Mouse (Mus musculus) heart, adult 11 months (tissue): ENCODE measurements around the gene Trip11.

ENCODE experiments used
- DNase-seq: peaks from one replicate; pipeline ENCODE4 v3.0.0; 2022

Trip11 gene

DNA sequence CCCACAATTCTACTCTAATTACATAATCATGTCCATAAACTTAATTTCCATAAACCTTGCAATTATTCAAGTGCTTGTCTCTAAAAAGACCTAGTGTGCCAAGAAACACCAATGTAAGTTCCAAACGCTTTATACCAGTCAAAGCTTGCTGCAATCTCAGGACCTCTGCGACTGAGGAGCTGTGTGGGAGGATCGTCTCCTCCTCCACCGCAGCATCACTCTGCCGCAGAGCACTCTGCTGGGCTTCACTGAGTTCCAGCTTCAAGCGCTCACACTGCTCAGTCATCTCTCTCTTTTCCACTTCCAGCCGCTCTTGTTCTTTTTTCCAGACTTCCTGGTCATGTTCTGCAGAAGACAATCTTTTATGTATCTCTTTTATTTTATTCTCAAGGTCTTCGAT, 19.8 kb downstream of the Trip11 start:
- peak; percentile 33 for DNase-seq

DNA sequence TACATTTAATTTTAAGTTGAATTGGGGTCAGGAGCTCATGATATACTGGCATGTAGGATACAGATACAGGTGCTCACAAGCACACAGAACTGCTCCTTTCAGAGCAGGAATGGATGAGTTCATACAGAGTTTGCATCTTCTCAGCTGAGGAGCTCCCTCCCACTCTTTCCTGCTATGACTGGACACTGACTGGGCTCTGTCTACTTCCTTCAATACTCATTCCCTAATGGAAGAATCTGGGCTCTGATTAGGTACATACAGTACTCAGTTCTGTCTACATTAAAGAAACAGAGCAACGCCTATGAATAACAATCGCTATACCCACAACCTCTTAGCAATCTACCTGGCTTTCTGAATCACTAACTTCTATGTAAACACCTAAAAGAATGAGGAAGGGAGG, 20.2 kb downstream of the Trip11 start:
- DNase-seq: no peak

DNA sequence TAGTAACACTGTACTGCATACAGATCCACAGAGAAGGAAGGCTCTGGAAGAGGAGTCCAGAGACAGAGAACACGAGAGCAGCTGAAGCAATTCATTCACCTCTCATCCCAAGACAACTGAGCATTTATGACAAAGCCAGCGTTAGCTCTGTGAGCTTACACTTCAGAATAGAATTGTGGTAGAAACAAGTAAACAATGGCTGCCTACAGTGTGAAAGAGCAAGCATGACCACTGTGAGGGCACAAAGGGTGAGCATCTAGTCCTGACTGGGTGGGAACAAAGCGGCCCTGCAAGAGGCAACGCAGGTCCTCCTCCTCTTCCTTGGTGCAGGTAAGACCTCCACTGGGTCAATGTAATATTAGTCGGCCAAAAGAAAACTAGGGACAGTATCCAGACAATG, 22.0 kb downstream of the Trip11 start:
- peak; percentile 61 for DNase-seq

DNA sequence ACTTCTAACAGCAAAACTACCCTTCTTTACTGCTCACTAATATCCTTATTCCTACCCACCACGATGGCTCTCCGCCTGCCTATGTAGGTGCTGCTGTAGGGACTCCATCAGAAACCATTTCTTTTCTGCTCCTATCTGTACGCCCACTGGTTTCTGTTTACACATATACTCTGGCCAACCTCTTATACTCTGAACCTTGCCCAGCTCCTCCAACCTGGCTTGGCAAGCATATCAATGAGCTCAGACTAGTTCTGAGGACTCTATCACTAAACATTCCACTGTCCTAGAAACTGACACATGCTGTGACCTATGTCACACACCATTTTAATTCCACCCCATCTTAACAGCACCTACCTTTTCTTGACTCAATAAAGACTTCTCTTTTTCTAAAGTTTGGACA, 23.7 kb downstream of the Trip11 start:
- peak; percentile 88 for DNase-seq

DNA sequence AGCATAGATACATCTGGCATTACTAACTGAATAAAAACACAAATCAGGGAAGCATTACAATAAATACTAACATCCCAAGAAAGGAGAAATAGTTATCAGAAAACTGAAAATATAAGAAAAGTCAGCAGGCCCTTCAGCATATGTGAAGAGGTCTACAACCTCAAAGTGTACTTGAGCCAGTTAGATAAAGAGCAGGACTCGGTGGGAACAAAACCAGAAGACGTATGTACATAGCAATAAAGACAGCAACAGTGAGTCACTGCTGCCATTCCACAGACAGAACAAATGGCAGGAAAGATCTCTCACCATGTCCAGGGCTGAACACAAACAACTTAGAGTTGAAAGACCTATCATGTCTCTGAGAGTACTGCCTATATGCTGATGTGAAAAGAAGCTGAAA, 24.8 kb downstream of the Trip11 start:
- DNase-seq: no peak

DNA sequence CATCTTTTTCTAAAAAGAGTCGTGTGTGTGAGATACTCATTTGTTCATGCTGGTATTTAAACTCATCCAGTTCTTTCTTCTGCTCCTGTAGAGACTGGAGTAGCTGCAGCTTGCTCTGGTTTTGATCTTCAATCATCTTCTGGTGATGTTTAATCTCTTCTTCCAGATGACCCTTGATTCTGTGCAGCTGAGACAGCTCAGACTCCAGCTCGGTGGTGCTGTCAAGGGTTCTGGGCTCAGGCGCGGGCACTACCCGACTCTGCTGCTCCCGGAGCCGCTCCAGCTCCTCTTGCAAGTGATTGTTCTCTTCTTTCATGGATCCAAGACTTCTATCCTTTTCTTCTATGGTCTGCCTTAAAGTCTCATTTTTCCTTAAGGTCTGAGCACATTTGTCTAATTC, 28.1 kb downstream of the Trip11 start:
- DNase-seq: peak; percentile 63

DNA sequence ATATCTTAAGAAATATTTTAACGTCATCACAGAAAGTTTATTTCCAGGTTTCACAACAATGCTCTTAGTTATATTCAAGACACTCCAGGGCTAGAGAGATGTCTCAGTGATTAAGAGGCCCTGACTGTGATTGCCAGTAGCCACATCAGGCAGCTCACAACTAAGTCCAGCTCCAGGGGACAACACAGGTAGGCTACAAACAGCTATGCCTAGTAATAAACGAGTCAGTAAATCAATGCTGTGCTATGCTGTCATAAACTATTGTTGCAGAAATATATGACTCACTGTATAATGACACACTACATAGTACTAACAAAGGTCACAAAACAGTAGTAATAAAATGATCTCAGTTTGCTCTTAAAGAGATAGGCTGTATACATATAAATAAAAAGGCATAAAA, 36.7 kb downstream of the Trip11 start:
- DNase-seq: no peak

DNA sequence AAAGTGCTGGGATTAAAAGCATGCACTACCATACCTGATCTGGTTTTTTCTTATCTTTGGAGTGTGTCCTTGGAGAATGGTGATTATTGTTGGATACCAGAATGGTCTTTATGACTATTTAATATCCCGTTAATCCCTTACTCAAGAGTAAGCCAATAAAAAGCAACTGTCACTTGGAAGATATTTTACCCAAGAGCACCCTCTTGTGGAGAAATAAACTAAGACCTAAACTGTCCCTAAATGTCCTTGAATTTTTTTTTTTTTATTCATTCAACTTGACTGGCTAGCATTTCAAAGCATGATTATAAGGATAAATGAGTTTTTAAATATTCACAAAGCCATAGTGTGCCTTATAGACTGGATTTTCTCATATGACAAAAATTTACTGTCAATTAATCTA, 38.0 kb downstream of the Trip11 start:
- DNase-seq: no peak

DNA sequence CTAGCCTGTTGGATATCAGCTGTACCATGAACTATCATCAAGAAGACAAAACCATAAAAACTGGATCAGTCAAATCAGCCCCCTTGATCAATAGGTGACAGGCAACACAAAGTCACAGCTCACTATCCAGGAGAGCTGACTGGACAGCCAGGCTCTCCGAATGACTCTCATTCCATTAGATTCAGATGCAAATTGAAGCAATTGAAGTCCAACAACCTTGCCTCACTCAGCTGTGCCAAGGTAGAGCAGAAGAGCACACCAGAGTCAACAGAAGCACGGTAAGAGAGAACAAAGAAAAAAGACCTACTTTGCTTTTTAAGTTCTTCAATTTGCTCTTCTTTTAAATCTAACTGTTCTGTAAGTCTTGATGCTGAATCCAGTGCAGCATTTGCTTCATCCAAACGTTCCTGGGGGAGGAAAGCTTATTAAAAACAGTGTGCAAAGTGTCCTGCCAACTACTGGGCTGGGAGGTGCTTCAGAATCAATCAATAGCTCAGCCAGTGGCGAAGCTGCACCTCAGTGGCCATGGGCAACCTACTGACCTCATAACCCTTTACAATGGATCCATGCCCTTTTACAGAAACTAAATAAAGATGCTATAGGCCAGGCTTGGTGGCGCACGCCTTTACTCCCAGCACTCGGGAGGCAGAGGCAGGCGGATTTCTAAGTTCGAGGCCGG, 50.6 kb downstream of the Trip11 start:
- peak; percentile 68 for DNase-seq

DNA sequence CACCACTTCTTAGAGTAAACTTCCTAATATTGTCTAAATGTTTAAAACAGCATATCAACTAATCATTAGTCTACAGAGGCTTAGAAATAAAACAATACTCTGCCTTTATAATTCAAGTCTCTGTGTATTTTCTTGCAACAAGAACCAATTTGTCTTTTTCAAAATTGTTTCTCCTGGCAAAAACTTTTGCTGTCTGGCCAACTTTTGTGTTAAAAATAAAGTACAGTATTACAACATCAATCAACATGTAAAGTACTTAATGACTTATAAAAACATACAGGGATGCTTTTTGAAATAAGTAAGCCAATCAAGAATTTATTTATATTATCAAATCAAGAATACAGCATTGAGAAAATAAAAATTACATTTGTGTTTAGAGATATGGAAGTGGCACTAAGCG, 52.8 kb downstream of the Trip11 start:
- DNase-seq: no peak

DNA sequence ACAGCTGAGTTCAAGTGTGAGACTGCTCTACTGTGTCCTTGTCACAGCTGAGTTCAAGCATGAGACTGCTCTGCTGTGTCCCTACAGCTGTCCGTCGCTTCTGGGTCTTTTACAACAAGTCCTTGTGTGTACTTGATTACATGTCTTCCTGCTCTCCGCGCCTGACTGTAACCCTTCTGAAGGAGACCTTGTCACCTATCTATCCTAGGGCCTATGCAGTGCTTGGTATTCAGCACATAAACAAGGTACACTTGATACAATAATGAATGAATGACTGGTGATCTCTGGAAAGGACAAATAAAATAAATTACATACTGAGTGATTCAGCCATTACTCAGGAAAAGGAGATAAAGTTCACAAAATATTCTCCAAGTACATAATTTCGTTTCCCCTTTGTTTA, 55.1 kb downstream of the Trip11 start:
- no peak for DNase-seq

DNA sequence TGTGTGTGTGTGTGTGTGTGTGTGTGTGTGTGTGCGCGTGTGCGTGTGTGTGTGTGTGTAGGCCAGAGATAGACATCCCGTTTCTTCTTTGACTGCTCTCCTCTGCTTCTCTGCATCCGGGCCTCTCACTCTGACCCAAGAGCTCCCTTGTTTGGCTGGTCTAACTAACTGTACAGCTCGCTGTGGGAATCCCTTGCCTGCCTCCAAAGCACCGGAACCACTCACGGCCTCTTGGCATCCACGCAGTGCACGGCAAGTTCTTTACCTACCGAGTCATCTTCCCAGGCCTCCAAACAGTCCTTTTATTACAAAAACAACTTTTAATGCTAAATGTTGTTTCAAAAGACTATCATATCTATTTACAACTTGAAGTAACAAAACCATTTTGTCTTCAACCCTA, 58.7 kb downstream of the Trip11 start:
- no peak for DNase-seq

DNA sequence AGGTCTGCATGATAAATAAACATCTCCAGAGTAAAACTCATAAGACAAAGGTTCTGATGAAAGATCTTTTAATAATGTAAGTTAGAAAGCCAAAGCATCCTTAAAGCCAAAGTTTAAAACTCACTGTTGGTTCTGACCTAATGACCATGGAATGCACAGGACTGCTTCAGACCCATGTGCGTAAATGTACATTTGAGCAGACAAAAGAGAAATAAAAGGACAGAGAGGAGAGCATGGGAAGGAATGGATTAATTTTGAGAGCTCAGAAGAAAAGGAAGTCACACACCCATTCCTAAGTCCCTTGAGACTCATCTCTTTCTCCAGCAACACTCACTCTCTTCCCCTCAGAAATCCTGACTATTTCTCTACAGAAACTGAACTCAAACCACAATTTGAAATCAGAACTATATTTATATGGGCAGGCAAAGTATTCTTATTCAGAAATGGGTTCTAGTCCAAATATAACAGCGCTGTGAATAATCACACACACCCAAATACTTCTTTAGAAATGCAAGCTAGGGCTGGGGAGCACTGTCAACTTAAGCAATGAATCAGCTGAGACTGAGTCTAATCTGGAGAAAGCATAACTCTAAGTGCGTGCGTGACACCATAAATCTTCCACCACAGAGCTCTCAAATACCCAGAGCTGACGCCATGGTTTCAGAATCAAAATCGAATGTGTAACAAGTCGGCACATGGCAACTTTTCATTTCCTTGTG, 61.1 kb downstream of the Trip11 start:
- no peak for DNase-seq

DNA sequence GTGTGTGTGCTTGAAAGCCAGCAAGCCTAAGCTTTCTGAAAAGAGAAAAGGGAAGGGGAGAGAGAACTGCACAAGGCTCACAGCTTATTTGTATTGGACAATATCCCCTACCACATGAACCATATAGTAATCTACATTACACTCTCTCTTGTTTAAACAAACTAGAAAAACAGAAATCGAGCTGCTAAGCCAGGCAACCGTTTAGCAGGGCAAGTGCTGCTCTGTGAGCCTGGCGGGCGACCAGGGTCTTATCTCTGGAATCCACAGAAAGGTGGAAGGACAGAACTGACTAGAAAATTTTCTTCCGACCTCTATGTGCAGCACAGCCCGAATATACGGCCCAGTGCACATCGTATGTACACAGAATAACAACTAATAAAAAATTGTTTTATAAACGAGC, 61.8 kb downstream of the Trip11 start:
- DNase-seq: no peak

DNA sequence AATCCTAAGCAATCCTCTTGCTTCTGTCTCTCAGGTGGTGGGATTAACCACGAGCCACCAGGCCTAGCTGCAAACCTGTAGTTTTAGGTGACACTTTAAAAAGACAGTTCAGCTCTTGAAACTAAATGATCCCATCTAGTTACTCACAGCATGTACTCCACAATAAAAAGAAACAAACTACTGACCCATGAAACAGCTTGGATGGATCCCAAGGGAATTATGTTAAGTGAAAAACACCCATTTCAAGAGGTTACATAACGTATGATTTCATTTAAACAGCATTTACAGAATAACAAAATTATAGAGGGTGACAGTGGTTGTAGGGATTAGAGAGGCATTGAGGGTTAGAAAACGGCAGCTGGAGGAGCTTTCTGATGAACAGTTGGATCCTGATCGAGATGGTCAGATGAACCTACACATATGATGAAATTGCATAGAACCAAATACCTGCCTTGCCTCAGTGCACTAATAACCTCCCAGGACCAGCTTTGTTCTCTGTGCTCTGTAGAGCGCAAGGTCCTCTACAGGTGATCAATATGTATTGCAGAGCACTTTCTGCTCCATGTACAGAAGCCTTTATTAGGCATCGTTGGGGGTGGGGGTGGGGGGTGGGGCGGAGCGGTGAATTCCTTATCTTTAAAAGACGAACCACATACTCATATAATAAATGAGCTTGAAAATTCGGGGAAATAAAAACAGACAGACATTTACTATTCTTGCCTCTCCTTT, 76.4 kb downstream of the Trip11 start:
- DNase-seq: no peak

DNA sequence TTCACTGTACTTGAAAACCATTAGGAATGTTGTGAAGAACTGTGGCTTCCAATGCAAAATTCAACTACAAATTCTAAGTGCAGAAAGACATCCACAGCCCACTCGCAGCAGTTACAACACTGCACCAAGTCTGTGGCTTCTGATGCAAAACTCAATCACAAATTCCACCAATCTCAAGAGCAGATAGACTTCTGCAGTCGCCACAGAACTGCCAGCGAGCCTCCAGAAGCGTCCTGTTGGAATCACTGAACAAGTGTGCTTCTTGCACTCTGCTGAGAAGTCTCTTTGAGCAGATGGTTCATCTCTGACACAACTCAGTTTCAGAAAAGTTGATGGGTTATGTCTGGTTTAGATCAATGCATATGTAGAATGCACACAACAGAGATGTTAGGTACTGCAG, 78.4 kb downstream of the Trip11 start:
- peak; percentile 75 for DNase-seq

DNA sequence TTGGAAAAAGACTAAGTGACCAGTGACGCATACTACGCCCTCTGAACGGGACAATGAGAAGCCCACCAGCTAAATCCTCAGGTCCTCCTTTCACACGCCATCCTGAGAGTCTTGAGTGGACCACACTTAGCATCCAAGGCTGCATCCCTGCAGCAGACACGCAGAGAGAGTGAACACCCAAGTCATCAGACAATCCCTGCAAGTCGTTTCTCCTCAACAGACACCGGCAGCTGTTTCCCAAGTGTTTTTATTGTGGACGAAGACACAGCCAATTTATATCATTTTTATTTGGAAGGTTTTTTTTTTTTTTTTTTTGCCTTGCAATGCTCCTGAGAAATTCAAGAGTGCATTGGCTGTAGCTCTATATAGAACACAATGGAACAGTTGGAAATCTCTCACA, 79.3 kb downstream of the Trip11 start:
- DNase-seq: no peak

DNA sequence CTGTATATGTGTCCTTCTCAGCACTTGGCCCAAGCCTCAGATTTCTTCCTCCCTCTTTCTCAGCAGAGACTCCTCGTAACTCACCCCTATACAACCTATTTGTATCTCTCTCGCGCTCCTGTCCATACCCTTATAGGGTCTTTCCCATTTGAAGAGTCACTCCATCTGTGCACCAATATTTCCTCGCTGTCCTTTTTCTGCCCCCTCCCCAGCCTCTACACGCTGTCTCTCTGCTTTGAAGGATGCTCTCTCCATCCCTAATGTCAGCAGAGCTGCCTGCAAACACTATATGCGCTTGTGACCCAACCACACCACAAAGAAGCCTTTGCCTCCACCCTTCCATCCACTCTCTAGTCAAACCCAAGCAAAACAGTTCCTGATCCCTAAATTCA, 80.0 kb downstream of the Trip11 start:
- DNase-seq: peak; percentile 66

DNA sequence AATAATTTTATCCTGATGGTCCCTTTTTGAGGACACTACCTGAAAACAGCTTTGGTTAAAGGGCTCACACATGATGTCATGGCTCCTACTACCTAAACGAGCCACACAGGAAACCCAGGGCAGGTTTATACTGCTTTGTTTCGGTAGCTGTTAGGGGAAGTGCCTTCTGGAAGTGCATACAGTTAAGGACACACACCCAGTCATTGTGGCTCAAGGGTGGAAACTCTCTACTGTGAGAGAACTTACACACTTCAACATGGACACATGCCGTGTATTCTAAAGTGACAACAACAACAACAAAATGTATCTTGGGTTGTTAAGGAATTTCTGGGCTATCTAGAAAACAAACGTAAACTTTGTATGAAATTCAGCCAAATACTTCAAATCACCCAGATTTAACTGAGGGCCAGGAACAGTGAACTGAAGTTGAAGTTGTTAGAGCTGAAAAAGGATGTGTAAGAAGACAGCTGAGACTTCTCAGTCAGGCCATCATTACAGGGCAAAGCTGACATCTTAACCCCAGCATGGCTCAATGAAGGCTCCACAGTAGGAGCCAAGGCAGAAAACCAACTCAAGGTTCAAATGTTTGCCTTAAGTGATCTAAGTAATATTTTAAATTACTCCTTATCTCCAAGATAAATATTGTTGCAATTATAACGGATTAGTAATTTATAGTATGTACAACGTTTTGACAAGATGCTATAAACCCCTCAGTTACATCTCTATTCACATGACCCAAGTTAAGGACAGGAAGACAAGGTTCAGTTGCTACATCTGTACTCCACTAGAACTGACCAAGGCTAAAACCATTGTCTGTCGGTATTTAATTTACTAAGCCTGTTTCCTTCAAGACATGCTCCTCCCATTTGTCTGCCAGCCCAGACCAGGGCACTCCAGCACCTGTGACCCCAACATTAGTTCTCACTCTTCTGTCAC, 80.6 kb downstream of the Trip11 start:
- no peak for DNase-seq

DNA sequence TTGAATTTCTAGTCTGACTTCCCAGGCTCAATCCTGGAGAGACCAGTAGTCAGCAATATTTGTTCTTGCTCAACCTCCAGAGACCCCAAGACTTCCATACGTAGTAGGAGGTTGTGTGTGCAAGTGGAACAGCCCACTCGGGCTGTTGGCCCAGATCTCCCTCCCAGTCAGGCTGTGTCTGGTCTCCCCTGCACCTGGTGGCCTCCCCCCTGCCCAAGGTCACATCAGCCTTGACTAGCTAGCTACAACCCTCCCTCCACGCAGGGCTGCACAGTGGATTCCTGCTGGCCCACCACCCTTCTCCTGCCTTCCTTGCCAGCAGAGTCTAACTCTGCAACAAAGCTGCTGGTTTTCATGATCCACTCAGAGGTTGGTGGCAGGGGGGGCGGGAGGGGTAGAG, 81.8 kb downstream of the Trip11 start:
- DNase-seq: peak; percentile 87

DNA sequence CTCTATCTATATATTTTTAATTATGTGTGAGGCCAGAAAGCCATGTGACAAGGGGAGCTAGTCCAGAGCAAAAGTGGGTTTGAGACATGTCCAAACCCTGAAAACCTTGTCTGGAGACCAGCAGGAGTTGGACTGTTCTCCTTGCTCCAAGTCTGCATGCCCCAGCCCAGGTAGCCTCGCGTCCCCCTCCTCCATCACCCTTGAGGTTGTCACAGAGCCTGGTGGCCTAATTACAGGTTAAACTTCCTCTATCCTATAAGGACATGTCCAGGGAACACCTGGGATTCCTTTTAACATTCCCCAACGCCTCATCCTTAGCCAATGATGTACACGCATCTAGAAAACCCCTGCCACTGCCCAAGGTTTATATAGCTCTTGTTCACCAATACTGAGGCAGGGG, 89.9 kb downstream of the Trip11 start:
- DNase-seq: peak; percentile 87

DNA sequence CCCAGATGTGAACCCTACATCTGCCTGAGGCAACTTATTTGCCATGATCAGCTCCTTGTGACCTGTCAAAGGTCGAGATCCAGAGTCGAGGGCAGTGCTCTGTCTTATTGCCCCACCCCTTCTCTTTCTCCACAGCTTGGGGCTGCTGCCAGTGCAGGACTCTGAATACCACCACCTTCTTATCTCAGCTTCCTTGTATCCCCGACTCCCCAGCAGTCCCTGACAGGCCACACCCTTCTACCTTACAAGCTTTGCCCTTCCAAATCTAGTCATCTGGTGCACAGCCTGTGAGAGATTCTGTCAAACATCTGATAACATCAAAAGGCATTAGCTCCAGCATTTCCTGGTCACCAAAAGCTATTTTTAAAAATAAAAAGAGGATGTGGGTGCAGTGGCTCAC, 91.5 kb downstream of the Trip11 start:
- DNase-seq: peak; percentile 89

DNA sequence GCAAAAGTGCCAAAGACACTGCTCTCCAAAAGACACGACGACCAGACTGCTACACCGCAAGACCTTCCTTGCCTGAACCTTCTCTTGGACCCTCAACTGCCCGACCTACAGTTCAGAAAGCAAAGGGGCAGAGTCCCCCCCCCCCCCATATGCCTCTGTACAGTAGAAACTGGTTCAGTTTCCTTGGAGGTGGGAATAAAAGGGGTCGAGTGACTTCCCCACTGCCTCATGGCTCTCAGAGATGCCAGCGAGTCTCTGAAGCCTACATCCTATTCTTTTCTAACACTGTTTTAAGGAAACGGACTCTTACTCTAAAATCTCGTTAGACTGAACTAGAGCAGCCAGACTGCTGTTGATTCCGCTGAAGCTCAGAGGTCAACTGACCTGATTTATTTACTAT, 93.5 kb downstream of the Trip11 start:
- DNase-seq: peak; percentile 78
